Mouse (Mus musculus): ENCODE results near the gene Dyrk1a. TPM values are rescaled to one million over a fixed set of nuclear protein-coding genes. Genes with fewer than 3 reads are reported as not detected.

The Dyrk1a gene
- polyA plus RNA-seq, 1 experiment from 2014 or later: 12.0 TPM

- Histone ChIP-seq H3K27ac (ENCODE audit: low read length) (no peak overlapping the region), H3K9ac (ENCODE audit: low read depth, low read length) (no peak overlapping the region), H3K9me3 (replicated peaks; ENCODE audit: control insufficient read depth, low read length, poor library complexity, severe bottlenecking) (no peaks in the 10 kb centered on the region), H3K4me1 (ENCODE audit: control insufficient read depth, insufficient read depth, low read length) (peaks cover 24% of the 10 kb centered on the region), H3K36me3 (ENCODE audit: control insufficient read depth, insufficient read depth, low read length) (no peaks in the 10 kb centered on the region), H3K4me3 (ENCODE audit: low read depth, low read length) (no peak overlapping the region), H3K4me2 (ENCODE audit: low read length) (no peak overlapping the region), H3K27me3 (ENCODE audit: control insufficient read depth, insufficient read depth, low read depth, low read length) (no peaks in the 10 kb centered on the region)
- ATAC-seq: no peak
- WGBS: 93% methylated on average over 2 of the region's 2 CpGs
Observed at GRCm38 (mm10) chr16:94596633-94597032, 26.8 kb downstream of the Dyrk1a start.

GRCm38 (mm10) chr16:94597640-94598039, 27.8 kb downstream of the Dyrk1a start:
- H3K4me3 ChIP-seq (ENCODE audit: low read depth, low read length): no peak overlapping the region
- no peak overlapping the region for H3K9ac ChIP-seq (ENCODE audit: low read depth, low read length)
- no peak overlapping the region for H3K27ac ChIP-seq (ENCODE audit: low read length)
- no peak overlapping the region for H3K4me2 ChIP-seq (ENCODE audit: low read length)
- no peaks in the 10 kb centered on the region for H3K27me3 ChIP-seq (ENCODE audit: control insufficient read depth, insufficient read depth, low read depth, low read length)
- no peak for ATAC-seq
- H3K4me1 ChIP-seq (ENCODE audit: control insufficient read depth, insufficient read depth, low read length): peaks cover 27% of the 10 kb centered on the region
- H3K36me3 ChIP-seq (ENCODE audit: control insufficient read depth, insufficient read depth, low read length): no peaks in the 10 kb centered on the region
- no peaks in the 10 kb centered on the region for H3K9me3 ChIP-seq (replicated peaks; ENCODE audit: control insufficient read depth, low read length, poor library complexity, severe bottlenecking)
- 56% methylated on average over 1 of the region's 1 CpGs for WGBS

GRCm38 (mm10) chr16:94599977-94600724, 30.3 kb downstream of the Dyrk1a start:
- 43% methylated on average over 6 of the region's 6 CpGs for WGBS
- peaks cover 32% of the 10 kb centered on the region for H3K4me1 ChIP-seq (ENCODE audit: control insufficient read depth, insufficient read depth, low read length)
- H3K9ac ChIP-seq (ENCODE audit: low read depth, low read length): no peak overlapping the region
- ATAC-seq: no peak
- no peaks in the 10 kb centered on the region for H3K36me3 ChIP-seq (ENCODE audit: control insufficient read depth, insufficient read depth, low read length)
- no peaks in the 10 kb centered on the region for H3K27me3 ChIP-seq (ENCODE audit: control insufficient read depth, insufficient read depth, low read depth, low read length)
- H3K9me3 ChIP-seq (replicated peaks; ENCODE audit: control insufficient read depth, low read length, poor library complexity, severe bottlenecking): no peaks in the 10 kb centered on the region
- no peak overlapping the region for H3K4me3 ChIP-seq (ENCODE audit: low read depth, low read length)
- H3K27ac ChIP-seq (ENCODE audit: low read length): no peak overlapping the region
- H3K4me2 ChIP-seq (ENCODE audit: low read length): no peak overlapping the region

- peaks cover 32% of the 10 kb centered on the region for H3K4me1 ChIP-seq (ENCODE audit: control insufficient read depth, insufficient read depth, low read length)
- no peak for ATAC-seq
- whole genome bisulfite sequencing: 72% methylated on average over 5 of the region's 5 CpGs
Observed at GRCm38 (mm10) chr16:94601089-94601488, 31.3 kb downstream of the Dyrk1a start.

GRCm38 (mm10) chr16:94601540-94601953, 31.7 kb downstream of the Dyrk1a start:
- no peak overlapping the region for H3K4me2 ChIP-seq (ENCODE audit: low read length)
- H3K4me3 ChIP-seq (ENCODE audit: low read depth, low read length): no peak overlapping the region
- no peak for ATAC-seq
- H3K4me1 ChIP-seq (ENCODE audit: control insufficient read depth, insufficient read depth, low read length): peaks cover 32% of the 10 kb centered on the region
- 45% methylated on average over 6 of the region's 6 CpGs for WGBS
- no peaks in the 10 kb centered on the region for H3K36me3 ChIP-seq (ENCODE audit: control insufficient read depth, insufficient read depth, low read length)
- H3K9ac ChIP-seq (ENCODE audit: low read depth, low read length): no peak overlapping the region
- H3K27ac ChIP-seq (ENCODE audit: low read length): no peak overlapping the region
- H3K27me3 ChIP-seq (ENCODE audit: control insufficient read depth, insufficient read depth, low read depth, low read length): no peaks in the 10 kb centered on the region
- no peaks in the 10 kb centered on the region for H3K9me3 ChIP-seq (replicated peaks; ENCODE audit: control insufficient read depth, low read length, poor library complexity, severe bottlenecking)

More at GRCm38 (mm10) chr16:94601089-94601488, 31.3 kb downstream of the Dyrk1a start:
- Histone ChIP-seq H3K9ac (ENCODE audit: low read depth, low read length) (no peak overlapping the region), H3K4me3 (ENCODE audit: low read depth, low read length) (no peak overlapping the region), H3K36me3 (ENCODE audit: control insufficient read depth, insufficient read depth, low read length) (no peaks in the 10 kb centered on the region), H3K27me3 (ENCODE audit: control insufficient read depth, insufficient read depth, low read depth, low read length) (no peaks in the 10 kb centered on the region), H3K4me2 (ENCODE audit: low read length) (no peak overlapping the region), H3K27ac (ENCODE audit: low read length) (no peak overlapping the region), H3K9me3 (replicated peaks; ENCODE audit: control insufficient read depth, low read length, poor library complexity, severe bottlenecking) (no peaks in the 10 kb centered on the region)

GRCm38 (mm10) chr16:94602188-94602587, 32.4 kb downstream of the Dyrk1a start:
- no peaks in the 10 kb centered on the region for H3K36me3 ChIP-seq (ENCODE audit: control insufficient read depth, insufficient read depth, low read length)
- no peaks in the 10 kb centered on the region for H3K9me3 ChIP-seq (replicated peaks; ENCODE audit: control insufficient read depth, low read length, poor library complexity, severe bottlenecking)
- peaks cover 32% of the 10 kb centered on the region for H3K4me1 ChIP-seq (ENCODE audit: control insufficient read depth, insufficient read depth, low read length)
- H3K27ac ChIP-seq (ENCODE audit: low read length): no peak overlapping the region
- 83% methylated on average over 1 of the region's 1 CpGs for WGBS
- ATAC-seq: no peak
- H3K27me3 ChIP-seq (ENCODE audit: control insufficient read depth, insufficient read depth, low read depth, low read length): no peaks in the 10 kb centered on the region
- H3K4me2 ChIP-seq (ENCODE audit: low read length): no peak overlapping the region
- H3K4me3 ChIP-seq (ENCODE audit: low read depth, low read length): no peak overlapping the region
- H3K9ac ChIP-seq (ENCODE audit: low read depth, low read length): no peak overlapping the region

- 57% methylated on average over 4 of the region's 4 CpGs for WGBS
- Histone ChIP-seq H3K36me3 (ENCODE audit: control insufficient read depth, insufficient read depth, low read length) (no peaks in the 10 kb centered on the region), H3K4me2 (ENCODE audit: low read length) (no peak overlapping the region), H3K27me3 (ENCODE audit: control insufficient read depth, insufficient read depth, low read depth, low read length) (no peaks in the 10 kb centered on the region), H3K9me3 (replicated peaks; ENCODE audit: control insufficient read depth, low read length, poor library complexity, severe bottlenecking) (no peaks in the 10 kb centered on the region), H3K4me1 (ENCODE audit: control insufficient read depth, insufficient read depth, low read length) (peaks cover 34% of the 10 kb centered on the region), H3K27ac (ENCODE audit: low read length) (no peak overlapping the region), H3K4me3 (ENCODE audit: low read depth, low read length) (no peak overlapping the region), H3K9ac (ENCODE audit: low read depth, low read length) (no peak overlapping the region)
- ATAC-seq: no peak
Observed at GRCm38 (mm10) chr16:94602730-94603129, 32.9 kb downstream of the Dyrk1a start.

GRCm38 (mm10) chr16:94606169-94606568, 36.4 kb downstream of the Dyrk1a start:
- no peak overlapping the region for H3K4me2 ChIP-seq (ENCODE audit: low read length)
- peaks cover 15% of the 10 kb centered on the region for H3K4me1 ChIP-seq (ENCODE audit: control insufficient read depth, insufficient read depth, low read length)
- no peak for ATAC-seq
- no peaks in the 10 kb centered on the region for H3K27me3 ChIP-seq (ENCODE audit: control insufficient read depth, insufficient read depth, low read depth, low read length)
- no peaks in the 10 kb centered on the region for H3K36me3 ChIP-seq (ENCODE audit: control insufficient read depth, insufficient read depth, low read length)
- no peak overlapping the region for H3K9ac ChIP-seq (ENCODE audit: low read depth, low read length)
- no peak overlapping the region for H3K27ac ChIP-seq (ENCODE audit: low read length)
- no peaks in the 10 kb centered on the region for H3K9me3 ChIP-seq (replicated peaks; ENCODE audit: control insufficient read depth, low read length, poor library complexity, severe bottlenecking)
- no peak overlapping the region for H3K4me3 ChIP-seq (ENCODE audit: low read depth, low read length)
- 87% methylated on average over 1 of the region's 1 CpGs for WGBS

- no peak for ATAC-seq
Observed at GRCm38 (mm10) chr16:94607468-94607867, 37.7 kb downstream of the Dyrk1a start.

More at GRCm38 (mm10) chr16:94607468-94607867, 37.7 kb downstream of the Dyrk1a start:
- no peak overlapping the region for H3K4me2 ChIP-seq (ENCODE audit: low read length)
- no peak overlapping the region for H3K27ac ChIP-seq (ENCODE audit: low read length)
- H3K9me3 ChIP-seq (replicated peaks; ENCODE audit: control insufficient read depth, low read length, poor library complexity, severe bottlenecking): no peaks in the 10 kb centered on the region
- no peak overlapping the region for H3K9ac ChIP-seq (ENCODE audit: low read depth, low read length)
- peaks cover 10% of the 10 kb centered on the region; the same call in 1 of the 2 replicates for H3K4me1 ChIP-seq (ENCODE audit: control insufficient read depth, insufficient read depth, low read length)
- 65% methylated on average over 1 of the region's 1 CpGs for WGBS
- H3K27me3 ChIP-seq (ENCODE audit: control insufficient read depth, insufficient read depth, low read depth, low read length): no peaks in the 10 kb centered on the region
- H3K36me3 ChIP-seq (ENCODE audit: control insufficient read depth, insufficient read depth, low read length): no peaks in the 10 kb centered on the region
- H3K4me3 ChIP-seq (ENCODE audit: low read depth, low read length): no peak overlapping the region

All from midbrain, embryonic 16.5 days (tissue).